Mouse (Mus musculus): ENCODE measurements around the gene Grb10.

GRCm38 (mm10) chr11:11957211-11958060 lies 81.0 kb downstream of the Grb10 start:
- TF ChIP-seq EP300 (IDR thresholded peaks at IDR 0.05; ENCODE audit: low read depth), result no peak
- TF ChIP-seq CTCF (IDR thresholded peaks at IDR 0.05; ENCODE audit: low read depth), result no peak
